Mouse (Mus musculus) mature B cell (primary cell): ENCODE data around the gene Tex16.

Experiments
- in situ Hi-C: fragments of 300-500 bp; cut with MboI; formaldehyde crosslinking; loops from 2 replicates; pipeline ENCODE4 v1.14.3; 2019

The Tex16 gene

GRCm38 (mm10) chrX:112010707-112011106 lies at the start of gene Tex16:
Tex16 (plus strand) TSS chrX:112011007.
- in situ Hi-C loops: no loop called here

DNA sequence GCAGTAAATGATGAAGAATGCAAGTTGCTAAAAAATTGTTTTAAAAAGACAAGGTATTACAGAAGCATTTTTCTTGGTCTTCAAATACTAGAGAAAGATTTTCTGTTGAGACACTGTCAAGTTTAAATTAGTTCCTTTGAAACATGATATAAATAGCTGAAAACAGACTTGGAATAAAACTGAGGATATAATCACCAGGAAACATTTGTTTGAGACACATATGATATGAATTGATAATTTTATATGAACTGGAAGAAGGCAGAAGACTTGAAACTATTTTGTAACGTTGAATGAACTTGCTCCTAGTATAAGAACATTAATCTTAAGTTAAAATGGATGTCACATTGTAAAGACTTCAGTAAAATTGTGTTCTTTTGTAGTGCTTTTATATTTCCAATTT lies 11.1 kb upstream of the Tex16 start:
- in situ Hi-C loops: no loop called here
